Mouse (Mus musculus) CH12.LX (cell line): ENCODE data around the gene Dsn1. TPM values are rescaled to one million over a fixed set of nuclear protein-coding genes. Genes with fewer than 3 reads are reported as not detected.

Source experiments
- DNase-seq: peaks from one replicate; pipeline ENCODE4 v3.0.0-alpha.2; 2013; ENCODE audit errors: extremely low read depth
- H3K27ac ChIP-seq: 2 replicates; pipeline ENCODE4 v1.5.1; 2012; ENCODE audit warnings: low read depth, mild to moderate bottlenecking, control low read depth, moderate library complexity; ENCODE audit not compliant: insufficient read depth
- H3K27me3 ChIP-seq: replicated peaks from 2 replicates; pipeline ENCODE3; 2012; ENCODE audit warnings: inconsistent platforms
- H3K36me3 ChIP-seq, 2 experiments: replicated peaks in 1 of 2; 2 replicates each; pipeline versions ENCODE3 to v1.6.1; 2012; ENCODE audit warnings: inconsistent platforms in 1 of 2, low read length in 1 of 2, mild to moderate bottlenecking in 1 of 2, mixed read lengths in 1 of 2, moderate library complexity in 1 of 2; ENCODE audit not compliant: control insufficient read depth in 1 of 2, insufficient read depth in 1 of 2
- H3K4me1 ChIP-seq, 2 experiments: 2 replicates each; pipeline ENCODE4 v1.6.1; 2012; ENCODE audit warnings: inconsistent platforms in 1 of 2, moderate library complexity in 1 of 2; ENCODE audit not compliant: insufficient read depth in 2 of 2, control insufficient read depth in 1 of 2
- H3K4me2 ChIP-seq: 2 replicates; pipeline ENCODE4 v1.6.1; 2012; ENCODE audit warnings: low read depth, mild to moderate bottlenecking, control low read depth; ENCODE audit not compliant: poor library complexity, insufficient read depth, severe bottlenecking
- H3K4me3 ChIP-seq, 3 experiments: fragments of 150-350 bp in 1 of 3; sonication (generic) in 1 of 3; replicated peaks in 1 of 3; 2 replicates each; pipeline versions ENCODE3 to v1.5.1; 2011 to 2012; ENCODE audit warnings: low read depth in 2 of 3, low read length in 2 of 3, mild to moderate bottlenecking in 2 of 3, moderate library complexity in 2 of 3, control low read depth in 1 of 3, improper control_type of control experiment in 1 of 3, inconsistent platforms in 1 of 3, mixed read lengths in 1 of 3; ENCODE audit not compliant: poor library complexity in 1 of 3
- H3K79me2 ChIP-seq: replicated peaks from 2 replicates; pipeline ENCODE4 v1.6.1; 2012; ENCODE audit warnings: mild to moderate bottlenecking, moderate library complexity; ENCODE audit not compliant: control insufficient read depth, poor library complexity, insufficient read depth, severe bottlenecking; ENCODE audit errors: extremely low read depth
- H3K9ac ChIP-seq: 2 replicates; pipeline ENCODE4 v1.6.1; 2012; ENCODE audit warnings: low read depth, mild to moderate bottlenecking, control low read depth, moderate library complexity; ENCODE audit not compliant: insufficient read depth
- H3K9me3 ChIP-seq: replicated peaks from 2 replicates; pipeline ENCODE3; 2012; ENCODE audit warnings: low read length, inconsistent platforms, mixed read lengths
- BHLHE40 ChIP-seq: IDR thresholded peaks from 2 replicates; pipeline ENCODE4 v1.6.1; 2011; ENCODE audit warnings: mild to moderate bottlenecking, low read depth, low read length, improper control_type of control experiment
- CHD1 ChIP-seq: IDR thresholded peaks from 2 replicates; pipeline ENCODE4 v1.6.1; 2012; ENCODE audit warnings: low read depth, low read length, improper control_type of control experiment, inconsistent platforms
- CHD2 ChIP-seq: IDR thresholded peaks from 2 replicates; pipeline ENCODE4 v1.6.1; 2011; ENCODE audit warnings: low read length, improper control_type of control experiment
- E2F4 ChIP-seq: IDR thresholded peaks from 2 replicates; pipeline ENCODE4 v1.6.1; 2011; ENCODE audit warnings: low read depth, low read length, improper control_type of control experiment; ENCODE audit not compliant: insufficient replicate concordance
- ELF1 ChIP-seq: IDR thresholded peaks from 2 replicates; pipeline ENCODE4 v1.6.1; 2014; ENCODE audit warnings: low read depth, mild to moderate bottlenecking, inconsistent platforms, low read length, improper control_type of control experiment
- ETS1 ChIP-seq: conservative IDR thresholded peaks from 2 replicates; pipeline ENCODE4 v1.6.1; 2012; ENCODE audit warnings: low read depth, mild to moderate bottlenecking, inconsistent platforms, low read length, improper control_type of control experiment, moderate library complexity
- JUN ChIP-seq: IDR thresholded peaks from 2 replicates; pipeline ENCODE4 v1.6.1; 2011; ENCODE audit warnings: low read depth, mild to moderate bottlenecking, low read length, improper control_type of control experiment, moderate library complexity; ENCODE audit not compliant: insufficient read depth
- KAT2A ChIP-seq: IDR thresholded peaks from 2 replicates; pipeline ENCODE4 v1.6.1; 2012; ENCODE audit warnings: low read length, improper control_type of control experiment, inconsistent platforms; ENCODE audit not compliant: insufficient replicate concordance
- MAX ChIP-seq: IDR thresholded peaks from 2 replicates; pipeline ENCODE4 v1.6.1; 2011; ENCODE audit warnings: low read length, improper control_type of control experiment
- MAZ ChIP-seq: IDR thresholded peaks from 2 replicates; pipeline ENCODE4 v1.6.1; 2012; ENCODE audit warnings: low read depth, mild to moderate bottlenecking, inconsistent platforms, low read length, improper control_type of control experiment, moderate library complexity
- MXI1 ChIP-seq: IDR thresholded peaks from 2 replicates; pipeline ENCODE4 v1.6.1; 2011; ENCODE audit warnings: mild to moderate bottlenecking, low read depth, low read length, improper control_type of control experiment
- MYC ChIP-seq: IDR thresholded peaks from 2 replicates; pipeline ENCODE4 v1.6.1; 2011; ENCODE audit warnings: low read depth, mild to moderate bottlenecking, improper control_type of control experiment, low read length
- PAX5 ChIP-seq: IDR thresholded peaks from 2 replicates; pipeline ENCODE4 v1.6.1; 2012; ENCODE audit warnings: low read length, inconsistent platforms, mixed read lengths
- RCOR1 ChIP-seq: conservative IDR thresholded peaks from 2 replicates; pipeline ENCODE4 v1.6.1; 2012; ENCODE audit warnings: low read depth, mild to moderate bottlenecking, inconsistent platforms, low read length, improper control_type of control experiment
- TBP ChIP-seq: conservative IDR thresholded peaks from 2 replicates; pipeline ENCODE4 v1.6.1; 2011; ENCODE audit warnings: low read depth, low read length, improper control_type of control experiment
- UBTF ChIP-seq: IDR thresholded peaks from 2 replicates; pipeline ENCODE4 v1.6.1; 2012; ENCODE audit warnings: low read depth, mild to moderate bottlenecking, inconsistent platforms, low read length, improper control_type of control experiment, moderate library complexity
- USF1 ChIP-seq: IDR thresholded peaks from 2 replicates; pipeline ENCODE4 v1.6.1; 2014; ENCODE audit warnings: low read depth, mild to moderate bottlenecking, inconsistent platforms, low read length, improper control_type of control experiment
- USF2 ChIP-seq: conservative IDR thresholded peaks from 2 replicates; pipeline ENCODE4 v1.6.1; 2011; ENCODE audit warnings: low read depth, low read length, improper control_type of control experiment
- ZC3H11A ChIP-seq: IDR thresholded peaks from 2 replicates; pipeline ENCODE4 v1.6.1; 2012; ENCODE audit warnings: low read depth, mild to moderate bottlenecking, inconsistent platforms, low read length, improper control_type of control experiment
- ZNF384 ChIP-seq: IDR thresholded peaks from 2 replicates; pipeline ENCODE4 v1.6.1; 2012; ENCODE audit warnings: low read depth, low read length, improper control_type of control experiment, inconsistent platforms
- dilution Hi-C: fragments of 300-500 bp; cut with MboI; formaldehyde crosslinking; loops from 2 replicates; pipeline ENCODE4 v1.14.3; 2020; ENCODE audit warnings: low sequenced_read_pairs; ENCODE audit not compliant: extremely low pct_unique_long_range_greater_than_20kb, extremely low pct_ligation_motif_present
- in situ Hi-C: fragments of 300-500 bp; cut with MboI; formaldehyde crosslinking; loops from 3 replicates; pipeline ENCODE4 v1.14.3; 2019; ENCODE audit warnings: low sequenced_read_pairs, low pct_ligation_motif_present, low pct_unique_long_range_greater_than_20kb, mixed read lengths
- polyA plus RNA-seq: library from polyadenylated mRNA; unstranded; fragments of >175 nt; gene quantifications from 2 replicates; pipeline ENCODE4 v1.2.1, GENCODE M21; 2012; ENCODE audit warnings: low read depth; ENCODE audit not compliant: insufficient read length
- total RNA-seq, 2 experiments: library from RNA; depleted of rRNA; stranded (reverse); fragments of 300-350 nt in 1 of 2; fragments of >200 nt in 1 of 2; gene quantifications; 2 replicates each; pipeline ENCODE4 v1.2.3; 2012 to 2014

The Dsn1 gene
- total and polyA plus RNA-seq, 3 experiments, result 23.2 to 34.3 (median 25.6) TPM

- no peaks in the 10 kb centered on the region for H3K79me2 ChIP-seq
- TF ChIP-seq MXI1 (no peak), ZNF384 (no peak)
- DNase-seq, result no peak
- no peak overlapping the region for H3K4me2 ChIP-seq
- H3K9ac ChIP-seq, result no peak overlapping the region
- H3K27ac ChIP-seq, result no peak overlapping the region
- H3K4me1 ChIP-seq, result peaks cover 0 to 12% of the 10 kb centered on the region in 2 experiments; a peak in 2 of 4 replicates
- in situ Hi-C loops (no loop called here), dilution Hi-C loops (no loop called here)
- H3K4me3 ChIP-seq, result no peak overlapping the region
- no peaks in the 10 kb centered on the region for H3K27me3 ChIP-seq
- H3K36me3 ChIP-seq, result peaks cover 2 to 21% of the 10 kb centered on the region in 2 experiments
- no peaks in the 10 kb centered on the region for H3K9me3 ChIP-seq
Observed at GRCm38 (mm10) chr2:156974967-156975366, 32.0 kb downstream of the Dsn1 start.

GRCm38 (mm10) chr2:156973316-156974100 is 33.4 kb downstream of the Dsn1 start:
- H3K9me3 ChIP-seq, result no peaks in the 10 kb centered on the region
- H3K36me3 ChIP-seq, result peaks cover 3 to 26% of the 10 kb centered on the region in 2 experiments
- dilution Hi-C loops, result no loop called here
- no peak overlapping the region for H3K4me2 ChIP-seq
- H3K27me3 ChIP-seq, result no peaks in the 10 kb centered on the region
- no peak overlapping the region for H3K27ac ChIP-seq
- TF ChIP-seq USF2 (no peak), CHD1 (no peak), UBTF (no peak), KAT2A (no peak), ELF1 (no peak), MXI1 (no peak), MAX (no peak), MAZ (no peak), ETS1 (no peak), ZC3H11A (no peak), JUN (no peak), MYC (no peak), PAX5 (no peak), CHD2 (no peak), TBP (no peak), USF1 (no peak), RCOR1 (no peak), ZNF384 (no peak), BHLHE40 (no peak), E2F4 (no peak)
- no peak overlapping the region for H3K4me3 ChIP-seq
- H3K9ac ChIP-seq, result no peak overlapping the region
- peaks cover 0 to 12% of the 10 kb centered on the region in 2 experiments; a peak in 2 of 4 replicates for H3K4me1 ChIP-seq
- H3K79me2 ChIP-seq, result no peaks in the 10 kb centered on the region
- no peak for DNase-seq
- in situ Hi-C loops, result no loop called here
